Mouse (Mus musculus): ENCODE data around the gene Foxp1. TPM values are rescaled to one million over a fixed set of nuclear protein-coding genes. Genes with fewer than 3 reads are reported as not detected.

Foxp1 gene
- total RNA-seq, 2 experiments from 2014 or later, result 210 to 247 TPM

DNA sequence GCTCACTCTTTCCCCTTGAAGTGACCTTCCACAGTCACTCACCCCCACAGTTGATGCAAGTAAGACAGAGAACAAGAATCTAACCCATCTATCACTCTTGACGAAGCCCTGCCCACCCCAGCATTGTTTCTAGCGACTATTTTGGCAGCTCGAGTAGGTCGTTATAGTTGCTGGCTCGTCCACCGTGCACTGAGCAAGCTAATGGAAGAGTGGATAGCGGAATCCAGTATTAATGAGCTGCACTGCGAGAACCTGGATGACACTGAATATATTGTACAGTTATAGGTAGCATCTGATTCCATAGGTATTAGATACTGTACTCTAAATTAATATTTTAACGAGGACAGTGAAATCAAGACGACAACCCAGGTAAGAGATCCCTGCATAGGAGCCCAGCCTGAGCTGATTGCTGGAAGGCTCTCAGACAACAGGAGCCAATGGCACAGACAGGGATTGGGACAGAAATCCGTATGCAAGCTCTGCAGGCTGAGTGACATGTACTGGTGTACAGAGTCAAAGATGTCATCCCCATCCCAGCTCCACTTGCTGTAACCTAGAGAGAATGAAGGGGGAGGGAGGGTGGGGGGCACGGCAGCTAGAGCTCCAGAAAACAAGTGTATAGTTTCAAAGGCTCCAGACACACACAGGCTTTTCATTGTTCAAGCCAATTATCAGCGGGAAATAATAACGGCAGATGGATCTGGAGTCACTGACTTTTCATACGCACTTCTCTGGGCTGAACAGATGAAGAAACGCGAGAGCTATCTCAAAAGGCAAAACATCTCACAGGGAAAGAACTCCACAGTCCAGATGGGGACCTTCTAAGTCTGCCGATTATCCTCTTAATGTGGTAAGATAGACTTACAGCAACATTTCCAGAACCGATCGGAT lies 254.1 kb downstream of the Foxp1 start:
- DNase-seq, result no peak
- intact Hi-C loops (cut with DNase I), result loop anchor here (10.0 kb wide), 1 partner anchor 1164 kb away; no protein-coding TSS in a partner anchor

DNA sequence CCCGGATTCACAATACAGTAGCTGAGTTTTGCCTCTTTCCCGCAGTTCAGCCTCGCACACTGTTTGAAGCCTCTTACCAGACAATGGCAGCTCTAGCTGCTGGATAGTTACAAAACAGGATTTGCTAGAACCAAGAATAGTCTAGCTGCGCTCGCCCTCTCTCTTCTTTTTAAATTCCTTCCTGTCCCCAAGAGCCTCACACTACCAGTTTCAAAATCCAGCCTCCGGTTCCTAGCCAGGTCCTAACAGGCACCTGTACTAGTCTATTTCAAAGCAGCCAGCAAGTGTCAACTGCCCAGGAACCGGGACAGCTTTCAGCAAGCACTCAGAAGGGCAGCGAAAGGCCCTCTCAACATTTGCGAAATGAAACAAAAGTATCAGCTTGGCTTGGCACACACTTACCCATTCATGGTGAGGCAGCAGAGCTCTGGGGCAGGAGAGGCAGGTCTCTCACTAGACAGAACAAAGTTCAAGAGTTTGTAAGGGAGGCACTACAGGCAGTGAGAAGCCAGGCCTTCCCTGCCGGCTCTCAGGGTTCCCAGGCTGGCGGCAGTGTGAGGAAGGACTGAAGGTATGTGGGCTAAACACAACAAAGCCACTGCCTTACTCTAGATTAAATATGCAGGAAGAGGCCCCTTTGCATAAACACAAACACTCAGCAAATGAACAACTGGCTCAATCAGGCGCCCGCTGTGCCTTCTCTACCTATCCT lies 256.4 kb downstream of the Foxp1 start:
- intact Hi-C loops (cut with DNase I), result loop anchor here (10.0 kb wide), 1 partner anchor 1161 kb away; no protein-coding TSS in a partner anchor
- no peak for DNase-seq

GRCm38 (mm10) chr6:99265173-99265572 lies 257.3 kb downstream of the Foxp1 start:
- no peak for DNase-seq

GRCm38 (mm10) chr6:99264192-99265093 lies 258.1 kb downstream of the Foxp1 start:
- intact Hi-C loops (cut with DNase I), result loop anchor here (10.0 kb wide), 1 partner anchor 1160 kb away; no protein-coding TSS in a partner anchor

More at GRCm38 (mm10) chr6:99265173-99265572, 257.3 kb downstream of the Foxp1 start:
- intact Hi-C loops (cut with DNase I), result loop anchor here (10.0 kb wide), 1 partner anchor 1160 kb away; no protein-coding TSS in a partner anchor

DNA sequence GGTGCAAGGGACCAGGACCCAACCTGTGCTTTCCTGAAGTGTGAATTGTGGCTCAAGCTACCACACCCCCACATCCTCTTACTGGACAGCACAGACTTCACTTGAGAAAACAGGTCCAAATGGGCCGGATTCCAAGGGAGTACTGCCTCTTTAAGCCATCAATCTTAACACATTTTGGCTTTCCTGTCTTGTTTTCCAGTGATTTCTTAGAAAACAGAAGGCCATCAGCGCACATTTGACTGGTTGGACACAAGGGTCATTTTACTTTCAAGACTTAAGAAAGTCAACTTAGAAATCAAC lies 258.7 kb downstream of the Foxp1 start:
- intact Hi-C loops (cut with DNase I), result loop anchor here (10.0 kb wide), 1 partner anchor 1159 kb away; no protein-coding TSS in a partner anchor
- DNase-seq, result no peak

More at GRCm38 (mm10) chr6:99264192-99265093, 258.1 kb downstream of the Foxp1 start:
- no peak for DNase-seq

DNA sequence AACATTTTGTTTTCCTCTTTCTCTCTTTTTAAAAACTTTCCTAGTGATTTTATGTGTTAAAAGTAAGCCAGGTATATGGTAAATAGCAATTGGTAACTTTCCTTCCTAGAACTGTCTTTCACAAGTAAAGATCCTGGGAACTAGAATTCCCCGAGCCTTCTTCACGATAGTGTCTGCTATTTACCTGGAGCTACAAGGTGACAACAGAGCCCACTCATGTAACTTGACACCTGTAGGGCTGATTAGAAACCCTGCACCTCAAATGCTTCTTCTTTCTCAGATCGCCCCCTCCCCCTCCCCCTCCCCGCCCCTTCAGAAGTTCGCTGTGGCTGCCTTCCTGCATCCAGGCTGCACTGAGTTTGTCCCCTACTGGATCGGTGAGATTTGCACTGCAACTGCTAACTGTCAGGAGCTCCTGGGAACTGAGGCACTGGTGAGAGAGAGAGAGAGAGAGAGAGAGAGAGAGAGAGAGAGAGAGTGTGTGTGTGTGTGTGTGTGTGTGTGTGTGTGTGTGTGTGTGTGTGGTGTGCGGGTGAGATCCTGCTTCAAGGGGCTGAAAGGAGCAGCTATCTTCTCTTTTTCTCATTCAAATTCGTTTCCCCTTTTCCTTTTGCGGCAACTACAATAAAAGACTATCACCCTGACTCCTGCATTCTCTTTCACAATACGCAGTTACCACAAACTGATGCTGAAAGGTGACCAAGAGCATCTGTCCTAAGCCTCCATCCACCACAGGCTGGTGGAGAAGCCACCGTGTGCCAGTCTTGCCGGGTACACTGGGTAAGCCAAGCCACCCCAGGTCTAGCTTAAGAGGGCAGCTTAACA lies 259.2 kb downstream of the Foxp1 start:
- intact Hi-C loops (cut with DNase I), result loop anchor here (10.0 kb wide), 1 partner anchor 1158 kb away; no protein-coding TSS in a partner anchor
- no peak for DNase-seq

GRCm38 (mm10) chr6:99261737-99262130 lies 260.8 kb downstream of the Foxp1 start:
- no peak for DNase-seq
- intact Hi-C loops (cut with DNase I), result loop anchor here (10.0 kb wide), 1 partner anchor 1157 kb away; no protein-coding TSS in a partner anchor

- intact Hi-C loops (cut with DNase I), result loop anchor here (10.0 kb wide), 1 partner anchor 1156 kb away; no protein-coding TSS in a partner anchor
- no peak for DNase-seq
Measured at GRCm38 (mm10) chr6:99260941-99261736, 261.4 kb downstream of the Foxp1 start.

DNA sequence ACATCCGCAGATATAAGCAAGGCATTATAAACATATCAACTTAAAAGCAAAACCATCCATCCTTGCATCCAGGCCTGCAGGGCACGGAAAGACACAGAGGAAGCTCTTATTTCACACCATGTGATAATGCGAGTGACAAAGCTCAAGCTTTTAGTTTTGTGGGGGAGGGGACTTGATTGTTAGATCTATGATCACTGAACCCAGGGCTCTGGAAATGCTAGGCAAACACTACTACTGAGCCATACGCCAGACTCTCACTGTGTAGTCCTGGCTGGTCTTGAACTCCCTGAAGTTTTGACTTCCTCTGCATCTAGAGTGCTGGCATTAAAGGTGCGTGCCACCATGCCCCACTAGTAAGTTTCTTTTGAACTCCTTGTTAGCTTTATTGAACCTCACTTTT lies 264.2 kb downstream of the Foxp1 start:
- no peak for DNase-seq
- intact Hi-C loops (cut with DNase I), result no loop called here

DNA sequence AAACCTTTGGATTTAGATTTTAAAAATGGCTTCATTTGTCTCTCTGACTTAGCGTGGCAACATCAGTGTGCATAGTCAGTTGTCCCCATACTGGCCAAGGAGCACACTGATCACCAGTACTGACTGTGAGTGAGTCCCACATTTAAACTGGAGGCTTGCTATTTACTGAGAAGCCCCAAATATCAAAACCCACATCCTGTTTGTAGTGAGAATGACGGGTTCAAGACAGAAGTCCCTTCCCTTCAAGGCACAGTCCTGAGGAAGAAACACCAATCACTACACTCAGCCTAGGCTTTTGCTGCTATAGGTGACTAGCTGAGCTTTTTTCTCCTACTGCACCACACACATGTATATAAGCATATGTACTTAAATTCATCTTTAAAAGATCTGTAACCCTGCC lies 264.8 kb downstream of the Foxp1 start:
- DNase-seq, result no peak
- intact Hi-C loops (cut with DNase I), result no loop called here

GRCm38 (mm10) chr6:99253331-99253730 lies 269.2 kb downstream of the Foxp1 start:
- no peak for DNase-seq
- intact Hi-C loops (cut with DNase I), result no loop called here

DNA sequence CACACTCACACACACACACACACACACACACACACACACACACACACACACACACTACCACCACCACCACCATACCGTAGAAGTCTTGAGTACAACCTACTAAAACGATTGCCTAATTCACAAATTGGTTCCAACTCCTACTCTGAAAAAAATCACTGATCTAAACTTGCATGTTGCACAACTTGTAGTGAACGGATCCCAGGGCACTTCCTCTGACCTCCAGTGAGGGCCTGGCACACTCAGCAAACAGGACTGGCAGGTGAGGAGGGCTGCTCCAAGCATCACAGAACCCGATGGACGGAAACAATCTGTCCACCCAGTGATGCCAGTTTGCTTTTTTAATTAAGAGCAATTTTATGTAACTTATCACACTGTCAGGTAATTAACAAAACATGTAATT lies 269.7 kb downstream of the Foxp1 start:
- intact Hi-C loops (cut with DNase I), result no loop called here
- DNase-seq, result no peak

DNA sequence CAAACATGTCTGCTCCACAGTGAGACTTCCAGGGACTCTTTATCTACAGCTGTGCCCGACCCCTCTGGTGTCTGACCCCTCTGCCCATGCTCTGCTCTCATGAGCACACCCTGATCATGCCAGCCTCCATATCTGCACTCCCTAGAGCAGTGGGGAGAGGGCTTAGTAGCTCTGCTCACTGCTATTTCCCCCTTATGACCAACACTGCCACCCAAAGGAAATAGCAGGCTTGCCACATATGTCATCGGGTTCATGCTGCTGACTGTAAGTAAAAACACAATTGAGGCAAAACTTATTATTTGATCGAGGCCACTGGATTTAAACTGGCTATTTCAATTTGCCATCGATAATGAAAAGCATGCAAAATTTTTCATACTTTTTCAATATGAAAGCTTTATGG lies 270.6 kb downstream of the Foxp1 start:
- intact Hi-C loops (cut with DNase I), result no loop called here
- no peak for DNase-seq

DNA sequence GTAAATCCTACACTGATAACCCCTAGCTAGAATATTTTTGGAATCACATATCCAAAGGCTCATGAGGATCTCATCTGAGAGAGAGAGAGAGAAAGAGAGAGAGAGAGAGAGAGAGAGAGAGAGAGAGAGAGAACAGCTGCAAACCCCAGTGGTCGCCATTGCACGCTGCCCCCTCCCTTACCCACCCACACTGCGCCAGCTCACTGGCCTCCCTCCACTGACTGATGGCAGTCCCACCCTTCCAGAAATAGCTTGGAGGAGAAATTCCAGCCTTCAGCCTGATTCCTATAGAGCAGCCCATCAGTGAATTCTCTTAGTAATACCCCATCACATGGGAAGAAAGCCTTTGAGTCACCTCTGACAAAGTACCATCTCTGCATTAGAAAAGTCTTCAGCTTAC lies 271.3 kb downstream of the Foxp1 start:
- intact Hi-C loops (cut with DNase I), result no loop called here
- DNase-seq, result no peak

GRCm38 (mm10) chr6:99249496-99250030 lies 273.0 kb downstream of the Foxp1 start:
- no peak for DNase-seq
- intact Hi-C loops (cut with DNase I), result no loop called here

DNA sequence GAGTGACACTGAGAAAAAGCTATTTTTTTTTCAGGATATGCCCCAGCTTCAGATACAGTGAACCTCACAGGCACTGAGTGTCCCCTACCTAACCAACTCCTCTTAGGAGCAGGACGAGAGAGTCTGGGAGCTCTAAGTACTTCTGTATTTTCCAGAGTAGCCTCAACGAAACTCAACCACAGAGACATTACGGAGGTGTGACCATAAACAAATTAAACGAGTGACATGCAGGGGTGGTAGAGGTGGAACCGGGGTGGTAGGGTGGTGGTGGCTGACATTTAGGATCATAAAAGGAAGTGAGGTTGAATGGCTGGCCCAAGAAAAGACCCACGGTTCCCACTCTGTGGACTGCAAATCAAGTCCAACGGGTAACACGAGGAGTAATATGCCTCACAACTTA lies 274.1 kb downstream of the Foxp1 start:
- intact Hi-C loops (cut with DNase I), result no loop called here
- no peak for DNase-seq

GRCm38 (mm10) chr6:99241625-99242395 lies 280.7 kb downstream of the Foxp1 start:
- intact Hi-C loops (cut with DNase I), result no loop called here
- no peak for DNase-seq

GRCm38 (mm10) chr6:99240764-99241163 lies 281.8 kb downstream of the Foxp1 start:
- DNase-seq, result no peak
- intact Hi-C loops (cut with DNase I), result no loop called here
